Mouse (Mus musculus) kidney, embryonic 15.5 days (tissue): ENCODE measurements around the gene Gm6803. TPM values are rescaled to one million over a fixed set of nuclear protein-coding genes. Genes with fewer than 3 reads are reported as not detected.
"Not testable (repeated sequence)": the region's sequence is repeated elsewhere in the genome, so short reads cannot be mapped to it uniquely, and the experiment has no call there.

Source experiments
- ATAC-seq: fragments of 200-750 bp; cut with Nextera tagmentation; replicated peaks from 2 replicates; pipeline ENCODE4 v1.8.0; 2017; ENCODE audit warnings: moderate TSS enrichment; ENCODE audit not compliant: low FRiP score
- H3K27ac ChIP-seq: fragments of 300-500 bp; sonication (generic); 2 replicates; pipeline ENCODE4 v1.5.1; 2015; ENCODE audit warnings: mild to moderate bottlenecking, inconsistent platforms
- H3K27me3 ChIP-seq: fragments of 300-500 bp; sonication (generic); 2 replicates; pipeline ENCODE4 v1.6.1; 2015; ENCODE audit warnings: inconsistent platforms
- H3K36me3 ChIP-seq: fragments of 300-500 bp; sonication (generic); 2 replicates; pipeline ENCODE4 v1.6.1; 2015; ENCODE audit warnings: inconsistent platforms
- H3K4me1 ChIP-seq: fragments of 300-500 bp; sonication (generic); 2 replicates; pipeline ENCODE4 v1.6.1; 2015; ENCODE audit warnings: inconsistent platforms
- H3K4me2 ChIP-seq: fragments of 300-500 bp; sonication (generic); 2 replicates; pipeline ENCODE4 v1.6.1; 2015; ENCODE audit warnings: moderate library complexity, mild to moderate bottlenecking, inconsistent platforms
- H3K4me3 ChIP-seq: fragments of 300-500 bp; sonication (generic); replicated peaks from 2 replicates; pipeline ENCODE4 v1.5.1; 2015; ENCODE audit warnings: mild to moderate bottlenecking, inconsistent platforms
- H3K9ac ChIP-seq: fragments of 300-500 bp; sonication (generic); 2 replicates; pipeline ENCODE4 v1.6.1; 2015; ENCODE audit warnings: mild to moderate bottlenecking, inconsistent platforms
- H3K9me3 ChIP-seq: fragments of 300-500 bp; sonication (generic); replicated peaks from 2 replicates; pipeline ENCODE4 v1.6.1; 2016; ENCODE audit warnings: inconsistent platforms
- WGBS: fragments of 180-500 bp; shearing (Covaris S2); methylation state at CpG from one replicate; pipeline ENCODE4 v1.1.7; 2015; ENCODE audit warnings: mixed read lengths; 5-methylcytosine and 5-hydroxymethylcytosine counted together
- polyA plus RNA-seq: library from polyadenylated mRNA; unstranded; fragments of >200 nt; fragmentation: Nextera tagmentation; extraction: Ambion mirVana; gene quantifications from 2 replicates; pipeline ENCODE4 v1.2.1, GENCODE M21; 2015

The Gm6803 gene
- polyA plus RNA-seq, result not detected in 2 replicates

DNA sequence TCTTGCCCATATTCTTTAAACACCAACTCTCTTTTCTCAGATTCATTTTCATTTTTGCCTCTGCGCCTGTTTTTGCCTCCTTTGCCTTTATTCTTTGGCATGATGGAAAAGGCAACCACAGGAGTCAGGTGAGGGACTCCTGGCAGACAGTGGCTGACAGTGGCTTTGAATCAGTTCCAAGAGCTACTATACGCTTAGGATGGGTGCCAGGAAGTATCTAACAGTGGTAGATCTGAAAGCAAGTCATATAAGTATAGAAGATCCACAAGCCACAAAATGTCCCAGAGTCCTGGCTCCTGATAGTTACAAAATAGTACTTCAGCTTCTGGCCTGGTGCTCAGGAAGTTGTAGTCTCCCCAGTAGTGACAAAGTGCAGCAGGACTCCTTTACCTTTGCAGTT lies at the start of gene Gm6803:
TSS of gene Gm6803 (minus strand) at position 101 of the 400 bp plus-strand sequence.
- H3K4me1 ChIP-seq, H3K9me3 ChIP-seq, H3K27ac ChIP-seq, H3K36me3 ChIP-seq, H3K9ac ChIP-seq, ATAC-seq, H3K27me3 ChIP-seq, H3K4me2 ChIP-seq, H3K4me3 ChIP-seq: not testable (repeated sequence)
- WGBS, result 83% methylated on average over 2 of the region's 2 CpGs

- 85% methylated on average over 1 of the region's 1 CpGs for WGBS
- not testable (repeated sequence) for ATAC-seq, H3K27me3 ChIP-seq, H3K27ac ChIP-seq, H3K9ac ChIP-seq, H3K4me3 ChIP-seq, H3K4me2 ChIP-seq, H3K9me3 ChIP-seq, H3K4me1 ChIP-seq, H3K36me3 ChIP-seq
These were observed 26.7 kb upstream of the Gm6803 start for GRCm38 (mm10) chr12:88045226-88045625.

DNA sequence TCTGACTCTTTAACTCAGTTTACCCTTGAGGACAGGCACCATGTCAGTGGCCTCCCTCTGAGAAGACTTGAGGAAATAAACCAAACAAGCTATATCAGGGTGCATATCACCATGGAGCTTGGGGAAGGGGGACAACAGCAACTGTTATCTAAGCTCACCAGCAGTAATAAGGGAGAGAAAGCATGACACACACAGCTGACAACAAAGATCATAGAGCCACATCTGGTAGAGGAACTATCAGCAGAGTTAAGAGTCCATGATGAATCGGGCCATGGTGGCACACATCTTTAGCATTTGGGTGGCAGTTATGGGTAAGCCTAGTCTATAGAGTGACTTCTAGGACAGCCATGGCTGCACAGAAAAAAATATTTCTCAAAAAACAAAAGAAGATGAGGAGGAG lies 21.1 kb upstream of the Gm6803 start:
- WGBS, result 94% methylated on average over 1 of the region's 1 CpGs
- not testable (repeated sequence) for ATAC-seq, H3K27me3 ChIP-seq, H3K36me3 ChIP-seq, H3K4me3 ChIP-seq, H3K4me1 ChIP-seq, H3K9ac ChIP-seq, H3K4me2 ChIP-seq, H3K9me3 ChIP-seq, H3K27ac ChIP-seq

DNA sequence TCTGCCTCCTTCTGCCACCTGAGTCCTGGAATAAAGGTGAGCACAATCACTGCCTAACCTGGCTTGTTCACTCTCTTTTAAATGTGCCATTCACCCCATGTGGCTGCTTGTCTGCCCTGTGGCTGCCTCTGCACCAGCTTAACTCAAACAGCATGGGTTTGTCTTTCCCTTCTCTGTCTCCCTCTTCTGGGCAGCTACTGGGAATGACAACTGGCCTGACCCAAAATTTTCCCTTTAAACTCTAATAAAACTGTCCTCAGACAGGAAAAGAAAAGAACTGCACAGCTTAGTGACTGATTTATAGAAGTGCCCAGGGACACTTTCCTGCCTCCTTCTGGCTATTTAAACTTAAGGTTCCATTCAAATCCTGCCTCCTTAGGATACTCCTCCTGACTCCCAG lies 20.5 kb upstream of the Gm6803 start:
- not testable (repeated sequence) for H3K36me3 ChIP-seq, H3K4me3 ChIP-seq, ATAC-seq, H3K27ac ChIP-seq, H3K9me3 ChIP-seq, H3K9ac ChIP-seq, H3K4me1 ChIP-seq, H3K4me2 ChIP-seq, H3K27me3 ChIP-seq

DNA sequence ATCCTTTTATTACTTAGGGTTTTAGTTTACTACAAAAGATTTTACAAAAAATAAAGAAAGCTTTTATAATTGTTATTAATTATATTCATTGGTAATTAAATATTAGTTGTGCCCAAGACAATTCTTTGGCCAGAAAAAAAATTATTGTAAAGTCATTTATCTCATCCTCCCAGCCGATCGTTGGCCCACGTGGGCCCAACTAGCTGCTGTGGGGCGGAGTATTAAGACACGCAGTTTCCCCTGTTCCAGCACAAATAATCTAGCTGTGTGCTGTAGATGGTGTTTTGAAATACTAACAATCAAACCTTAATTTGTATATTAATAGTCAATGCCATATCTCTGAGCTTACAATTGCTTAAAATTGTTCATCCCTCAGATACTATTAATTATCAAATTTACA lies 13.7 kb upstream of the Gm6803 start:
- not testable (repeated sequence) for H3K4me1 ChIP-seq, H3K4me3 ChIP-seq, H3K9ac ChIP-seq, H3K27ac ChIP-seq, ATAC-seq, H3K27me3 ChIP-seq, H3K9me3 ChIP-seq, H3K4me2 ChIP-seq, H3K36me3 ChIP-seq
- 92% methylated on average over 5 of the region's 5 CpGs for WGBS

- not testable (repeated sequence) for H3K4me2 ChIP-seq, H3K36me3 ChIP-seq
- 89% methylated on average over 1 of the region's 1 CpGs for WGBS
These were observed 8.1 kb upstream of the Gm6803 start, which contains the start of gene Gm2056 for GRCm38 (mm10) chr12:88026704-88027103. Gm2056 (plus strand) TSS chr12:88027004.

DNA sequence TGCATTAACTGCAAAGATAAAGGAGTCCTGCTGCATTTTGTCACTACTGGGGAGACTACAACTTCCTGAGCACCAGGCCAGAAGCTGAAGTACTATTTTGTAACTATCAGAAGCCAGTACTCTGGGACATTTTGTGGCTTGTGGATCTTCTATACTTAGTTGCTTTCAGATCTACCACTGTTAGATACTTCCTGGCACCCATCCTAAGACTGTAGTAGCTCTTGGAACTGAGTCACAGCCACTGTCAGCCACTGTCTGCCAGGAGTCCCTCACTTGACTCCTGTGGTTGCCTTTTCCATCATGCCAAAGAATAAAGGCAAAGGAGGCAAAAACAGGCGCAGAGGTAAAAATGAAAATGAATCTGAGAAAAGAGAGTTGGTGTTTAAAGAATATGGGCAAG lies 7.0 kb downstream of the Gm6803 start, which contains the start of gene Gm2075:
TSS of gene Gm2075 (plus strand) at position 301 of the 400 bp plus-strand sequence.
- not testable (repeated sequence) for H3K4me1 ChIP-seq, H3K36me3 ChIP-seq, ATAC-seq, H3K27me3 ChIP-seq, H3K9me3 ChIP-seq, H3K4me2 ChIP-seq, H3K27ac ChIP-seq, H3K4me3 ChIP-seq, H3K9ac ChIP-seq
- 86% methylated on average over 1 of the region's 1 CpGs for WGBS

More at GRCm38 (mm10) chr12:88026704-88027103, 8.1 kb upstream of the Gm6803 start, which contains the start of gene Gm2056:
- not testable (repeated sequence) for ATAC-seq, H3K9me3 ChIP-seq, H3K4me3 ChIP-seq, H3K4me1 ChIP-seq, H3K27me3 ChIP-seq, H3K9ac ChIP-seq, H3K27ac ChIP-seq

DNA sequence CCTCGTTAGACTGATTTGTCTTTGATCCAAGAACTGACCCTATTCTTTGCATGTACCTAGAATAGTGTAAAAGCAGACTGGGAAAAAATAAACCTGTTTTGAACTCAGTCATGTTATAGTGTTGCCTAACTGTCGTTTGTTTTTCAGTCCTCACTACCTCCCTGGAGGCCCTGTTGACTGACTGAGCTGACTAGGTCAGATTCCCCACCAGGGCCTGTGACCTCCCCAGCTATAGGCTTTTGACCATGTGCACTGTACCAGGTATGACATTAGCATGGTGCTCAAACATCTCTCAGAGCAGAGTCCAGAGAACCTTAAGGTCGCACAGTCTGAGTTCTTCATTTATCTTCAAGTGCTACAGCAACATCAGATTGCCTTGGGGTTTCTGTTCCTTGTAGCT lies 14.5 kb downstream of the Gm6803 start:
- not testable (repeated sequence) for H3K4me2 ChIP-seq, ATAC-seq
- 71% methylated on average over 3 of the region's 3 CpGs for WGBS

GRCm38 (mm10) chr12:87984000-87984399 lies 34.6 kb downstream of the Gm6803 start:
- H3K27ac ChIP-seq, H3K27me3 ChIP-seq, H3K4me3 ChIP-seq, H3K36me3 ChIP-seq, ATAC-seq, H3K4me1 ChIP-seq, H3K9ac ChIP-seq, H3K9me3 ChIP-seq, H3K4me2 ChIP-seq: not testable (repeated sequence)

More for the DNA sequence above, 14.5 kb downstream of the Gm6803 start:
- not testable (repeated sequence) for H3K27me3 ChIP-seq, H3K4me1 ChIP-seq, H3K9me3 ChIP-seq, H3K27ac ChIP-seq, H3K36me3 ChIP-seq, H3K4me3 ChIP-seq, H3K9ac ChIP-seq

Other genes with a start within 250 kb of the Gm6803 start
- not detected in 2 replicates for gene Gm21319, start 243.0 kb downstream of the Gm6803 start, polyA plus RNA-seq
- not detected in 2 replicates for gene Gm21936, start 223.3 kb downstream of the Gm6803 start, polyA plus RNA-seq
- not detected in 2 replicates for gene BB287469, start 202.2 kb downstream of the Gm6803 start, polyA plus RNA-seq
- not detected in 2 replicates for gene Gm2001, start 176.4 kb downstream of the Gm6803 start, polyA plus RNA-seq
- gene Gm2016, start 144.7 kb downstream of the Gm6803 start, polyA plus RNA-seq, result not detected in 2 replicates
- gene Gm2022, start 123.4 kb downstream of the Gm6803 start, polyA plus RNA-seq, result not detected in 2 replicates
- not detected in 2 replicates for gene Gm2035, start 98.9 kb downstream of the Gm6803 start, polyA plus RNA-seq
- not detected in 2 replicates for gene Gm2042, start 64.7 kb downstream of the Gm6803 start, polyA plus RNA-seq
- gene Gm2075, start 6.9 kb downstream of the Gm6803 start, polyA plus RNA-seq, result not detected in 2 replicates
- not detected in 2 replicates for gene Gm2056, start 8.2 kb upstream of the Gm6803 start, polyA plus RNA-seq
- not detected in 2 replicates for gene Gm16368, start 64.9 kb upstream of the Gm6803 start, polyA plus RNA-seq
- not detected in 2 replicates for gene Gm10436, start 163.3 kb upstream of the Gm6803 start, polyA plus RNA-seq
- gene Gm8332, start 231.3 kb upstream of the Gm6803 start, polyA plus RNA-seq, result not detected in 2 replicates